Mouse (Mus musculus): Measurements from ENCODE around the gene Fosl1. TPM values are rescaled to one million over a fixed set of nuclear protein-coding genes. Genes with fewer than 3 reads are reported as not detected.
A peak's percentile ranks its signal among the peaks of the same experiment; 100 is the strongest.

Fosl1 gene
- polyA plus RNA-seq, 1 experiment from 2014 or later = not detected

DNA sequence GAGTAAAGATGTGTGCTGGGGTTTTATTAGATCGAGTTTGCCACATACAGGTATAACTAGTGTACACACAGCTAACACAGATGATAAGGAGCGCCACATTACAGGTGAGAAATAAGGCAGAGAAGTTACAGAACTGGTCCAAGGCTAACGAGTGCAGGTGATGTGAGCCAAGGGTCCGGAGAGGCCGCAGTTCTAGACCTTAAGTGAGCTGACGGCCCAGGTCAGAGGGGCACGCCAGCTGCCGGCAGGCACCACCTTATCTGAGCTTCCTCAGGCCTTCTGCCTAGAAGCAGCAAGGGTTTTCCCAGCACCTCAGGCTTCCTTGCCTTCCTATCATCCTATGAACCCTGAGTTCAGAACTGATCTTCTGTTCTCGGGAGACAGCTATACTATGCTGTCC is 27.7 kb upstream of the Fosl1 start:
- Histone ChIP-seq H3K27ac (no peak overlapping the region), H3K4me3 (ENCODE audit: inconsistent target) (no peak overlapping the region), H3K79me2 (ENCODE audit: inconsistent target) (peaks cover 10% of the 10 kb centered on the region; the same call in 1 of the 2 replicates), H3K36me3 (ENCODE audit: inconsistent target) (peaks cover 17% of the 10 kb centered on the region; the same call in 1 of the 2 replicates)
- WGBS (ENCODE audit: missing documents) = 85% methylated on average over 9 of the region's 9 CpGs

- Histone ChIP-seq H3K27ac (no peak overlapping the region), H3K4me3 (ENCODE audit: inconsistent target) (no peak overlapping the region), H3K36me3 (ENCODE audit: inconsistent target) (peaks cover 17% of the 10 kb centered on the region; the same call in 1 of the 2 replicates), H3K79me2 (ENCODE audit: inconsistent target) (peaks cover 15% of the 10 kb centered on the region)
- 89% methylated on average over 6 of the region's 6 CpGs for WGBS (ENCODE audit: missing documents)
Measured at GRCm38 (mm10) chr19:5420579-5420978, 26.8 kb upstream of the Fosl1 start.

DNA sequence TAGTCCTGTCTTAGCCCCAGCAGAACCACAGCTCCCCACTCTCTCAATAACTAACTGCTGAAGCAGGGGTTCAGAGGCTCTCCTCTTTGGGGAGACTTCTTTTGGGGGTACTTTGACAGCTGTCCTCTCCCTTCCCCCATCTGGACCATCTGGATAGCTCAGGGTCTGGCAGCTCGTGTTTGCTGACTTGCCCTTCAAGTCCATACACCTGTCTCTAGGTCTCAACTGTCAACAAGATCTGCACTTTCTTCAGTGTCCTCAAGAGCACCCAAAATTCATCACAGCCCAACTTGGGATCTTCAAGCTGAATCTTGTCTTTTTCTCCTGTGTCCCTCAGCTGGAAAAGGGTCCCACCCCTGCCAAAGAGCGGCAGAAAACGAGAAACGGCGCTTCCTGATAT is 25.6 kb upstream of the Fosl1 start:
- H3K36me3 ChIP-seq (ENCODE audit: inconsistent target) = peaks cover 23% of the 10 kb centered on the region; the same call in 1 of the 2 replicates
- 95% methylated on average over 5 of the region's 5 CpGs for WGBS (ENCODE audit: missing documents)
- H3K79me2 ChIP-seq (ENCODE audit: inconsistent target) = peaks cover 27% of the 10 kb centered on the region
- H3K27ac ChIP-seq = no peak overlapping the region
- H3K4me3 ChIP-seq (ENCODE audit: inconsistent target) = no peak overlapping the region

DNA sequence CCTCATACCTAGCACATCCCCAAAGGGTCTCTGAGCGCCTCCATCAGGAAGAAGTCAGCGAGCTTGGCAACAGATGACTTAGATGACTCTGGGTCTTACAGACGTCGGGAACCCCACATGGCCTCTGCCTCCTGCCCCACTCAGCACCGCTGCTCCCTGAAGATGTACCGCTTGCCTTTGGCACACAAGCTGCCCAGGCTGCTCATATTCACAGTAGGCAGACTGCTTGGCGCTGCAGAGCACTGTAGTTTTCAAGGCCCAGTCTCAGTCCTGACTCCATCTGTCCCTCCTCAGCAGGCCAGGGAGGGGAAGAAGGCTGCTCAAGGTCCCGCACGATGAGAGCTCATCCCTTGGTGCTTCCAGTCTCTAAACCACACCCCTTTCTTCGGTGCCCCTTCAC is 25.1 kb upstream of the Fosl1 start:
- no peak overlapping the region for H3K4me3 ChIP-seq (ENCODE audit: inconsistent target)
- no peak overlapping the region for H3K27ac ChIP-seq
- peaks cover 27% of the 10 kb centered on the region; the same call in 1 of the 2 replicates for H3K36me3 ChIP-seq (ENCODE audit: inconsistent target)
- WGBS (ENCODE audit: missing documents) = 90% methylated on average over 10 of the region's 10 CpGs
- H3K79me2 ChIP-seq (ENCODE audit: inconsistent target) = peaks cover 31% of the 10 kb centered on the region

GRCm38 (mm10) chr19:5422895-5423443 is 24.4 kb upstream of the Fosl1 start:
- 87% methylated on average over 9 of the region's 9 CpGs for WGBS (ENCODE audit: missing documents)
- H3K27ac ChIP-seq = no peak overlapping the region
- H3K36me3 ChIP-seq (ENCODE audit: inconsistent target) = peaks cover 28% of the 10 kb centered on the region; the same call in 1 of the 2 replicates
- H3K79me2 ChIP-seq (ENCODE audit: inconsistent target) = peaks cover 32% of the 10 kb centered on the region
- no peak overlapping the region for H3K4me3 ChIP-seq (ENCODE audit: inconsistent target)

- H3K36me3 ChIP-seq (ENCODE audit: inconsistent target) = peaks cover 28% of the 10 kb centered on the region; the same call in 1 of the 2 replicates
- 72% methylated on average over 12 of the region's 12 CpGs for WGBS (ENCODE audit: missing documents)
- H3K79me2 ChIP-seq (ENCODE audit: inconsistent target) = peaks cover 32% of the 10 kb centered on the region
- H3K4me3 ChIP-seq (ENCODE audit: inconsistent target) = peak overlapping the region; percentile 76
- no peak overlapping the region for H3K27ac ChIP-seq
Measured at GRCm38 (mm10) chr19:5423561-5423960, 23.8 kb upstream of the Fosl1 start.

DNA sequence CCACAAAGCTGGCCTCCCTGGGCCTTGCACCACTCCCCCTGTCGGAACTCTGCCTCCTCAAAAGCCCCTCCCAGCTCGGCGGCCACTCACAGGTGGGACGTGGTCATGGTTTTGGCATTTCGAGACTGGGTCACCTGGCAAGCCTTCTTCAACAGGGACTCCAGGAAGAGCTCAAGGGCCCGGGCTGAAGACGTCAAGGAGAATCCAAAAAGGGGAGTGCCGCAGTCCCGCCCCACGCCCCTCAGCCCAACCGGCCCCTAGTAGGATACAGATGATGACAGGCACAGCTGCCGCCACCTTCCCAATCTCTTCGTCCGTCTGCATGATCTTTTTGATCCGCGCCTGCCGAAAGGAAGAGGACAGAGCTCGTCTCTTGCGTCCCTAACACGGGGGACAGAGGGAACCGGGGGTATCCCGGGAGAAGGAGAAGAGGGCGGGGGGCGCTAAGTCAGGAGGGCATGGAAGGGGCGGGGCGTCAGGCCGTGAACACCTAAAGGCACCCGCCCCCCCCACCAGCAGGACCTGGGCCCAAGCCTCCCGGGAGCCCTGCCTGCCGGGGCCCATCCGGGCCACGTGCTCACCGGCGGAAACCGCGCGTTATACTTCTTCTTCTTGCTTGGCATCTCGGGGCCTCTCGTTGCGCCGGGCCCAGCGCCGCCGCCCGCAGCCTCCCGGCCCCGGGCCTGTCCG is 23.1 kb upstream of the Fosl1 start:
- H3K27ac ChIP-seq = peak overlapping the region; percentile 46
- H3K36me3 ChIP-seq (ENCODE audit: inconsistent target) = peaks cover 27% of the 10 kb centered on the region; the same call in 1 of the 2 replicates
- peak overlapping the region; percentile 76 for H3K4me3 ChIP-seq (ENCODE audit: inconsistent target)
- peaks cover 32% of the 10 kb centered on the region for H3K79me2 ChIP-seq (ENCODE audit: inconsistent target)
- WGBS (ENCODE audit: missing documents) = 1% methylated on average over 37 of the region's 48 CpGs

DNA sequence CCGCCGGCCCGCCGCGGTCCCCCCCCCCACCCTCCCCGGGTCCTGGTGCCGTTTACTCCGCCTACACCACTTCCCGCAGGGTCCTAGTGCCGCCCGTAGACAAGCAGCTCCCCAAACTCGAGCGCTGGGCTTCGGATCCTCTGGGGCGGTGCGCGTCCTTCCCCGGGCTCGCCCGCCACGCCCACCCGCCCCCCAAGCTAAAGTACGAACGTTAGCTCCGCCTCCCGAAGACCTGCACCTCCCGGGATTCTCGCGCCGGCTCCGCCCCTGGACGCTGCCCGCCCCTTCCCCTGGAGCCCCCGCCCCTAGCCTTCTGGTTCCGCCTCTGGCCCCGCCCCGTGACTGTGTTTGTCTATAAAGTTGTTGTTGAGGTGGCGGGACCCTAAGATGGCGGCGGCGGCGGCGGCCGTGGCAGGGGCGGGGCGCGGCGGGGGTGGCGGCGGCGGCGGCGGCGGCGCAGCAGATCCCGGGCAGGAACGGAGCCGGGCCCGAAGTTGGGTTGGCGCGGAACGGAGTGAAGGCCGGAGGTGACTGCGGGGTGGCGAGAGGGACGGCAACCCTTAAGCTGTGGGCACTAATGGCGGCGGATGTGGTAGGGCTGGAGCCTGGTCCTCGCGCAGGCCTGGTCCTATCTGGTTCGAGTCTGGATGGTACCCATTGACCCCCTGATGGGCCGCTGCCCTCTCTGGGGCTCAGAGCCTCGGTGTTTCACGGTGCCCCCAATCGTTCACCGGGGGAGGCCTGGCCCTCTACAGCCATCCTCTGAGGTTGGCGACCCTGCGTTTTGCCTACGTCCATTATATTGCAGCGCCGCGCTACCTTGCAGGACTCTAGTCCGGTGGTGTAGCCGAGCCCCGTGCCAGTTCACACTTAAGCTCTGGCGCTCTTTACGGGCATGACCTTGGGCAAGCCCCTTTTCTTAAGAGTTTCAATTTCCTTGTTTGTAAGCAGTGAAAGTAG is 22.3 kb upstream of the Fosl1 start, which contains the start of the genes Drap1 and AI837181:
Drap1 (minus strand) TSS at position 198 of the 960 bp plus-strand sequence.
AI837181 (plus strand) TSS at position 363 of the 960 bp plus-strand sequence.
- H3K4me3 ChIP-seq (ENCODE audit: inconsistent target) = peak within 1 kb of the TSS; percentile 93
- under 1% methylated on average over 60 of the region's 87 CpGs for WGBS (ENCODE audit: missing documents)
- H3K27ac ChIP-seq = peak within 1 kb of the TSS; percentile 84
- peaks cover 32% of the 10 kb centered on the region for H3K79me2 ChIP-seq (ENCODE audit: inconsistent target)
- peaks cover 19% of the 10 kb centered on the region; the same call in 1 of the 2 replicates for H3K36me3 ChIP-seq (ENCODE audit: inconsistent target)

GRCm38 (mm10) chr19:5425906-5426565 is 21.3 kb upstream of the Fosl1 start:
- Histone ChIP-seq H3K79me2 (ENCODE audit: inconsistent target) (peaks cover 32% of the 10 kb centered on the region), H3K27ac (peak overlapping the region; percentile 84), H3K4me3 (ENCODE audit: inconsistent target) (peak overlapping the region; percentile 93), H3K36me3 (ENCODE audit: inconsistent target) (peaks cover 17% of the 10 kb centered on the region; the same call in 1 of the 2 replicates)
- 86% methylated on average over 18 of the region's 18 CpGs for WGBS (ENCODE audit: missing documents)

GRCm38 (mm10) chr19:5426640-5427290 is 20.6 kb upstream of the Fosl1 start:
- no peak overlapping the region for H3K4me3 ChIP-seq (ENCODE audit: inconsistent target)

GRCm38 (mm10) chr19:5428083-5428482 is 19.3 kb upstream of the Fosl1 start:
- 73% methylated on average over 2 of the region's 2 CpGs for WGBS (ENCODE audit: missing documents)
- peaks cover 10% of the 10 kb centered on the region; the same call in 1 of the 2 replicates for H3K36me3 ChIP-seq (ENCODE audit: inconsistent target)
- no peak overlapping the region for H3K4me3 ChIP-seq (ENCODE audit: inconsistent target)
- H3K27ac ChIP-seq = no peak overlapping the region
- H3K79me2 ChIP-seq (ENCODE audit: inconsistent target) = peaks cover 32% of the 10 kb centered on the region

More at GRCm38 (mm10) chr19:5426640-5427290, 20.6 kb upstream of the Fosl1 start:
- WGBS (ENCODE audit: missing documents) = 89% methylated on average over 10 of the region's 13 CpGs
- Histone ChIP-seq H3K36me3 (ENCODE audit: inconsistent target) (peaks cover 17% of the 10 kb centered on the region; the same call in 1 of the 2 replicates), H3K79me2 (ENCODE audit: inconsistent target) (peaks cover 32% of the 10 kb centered on the region), H3K27ac (no peak overlapping the region)

DNA sequence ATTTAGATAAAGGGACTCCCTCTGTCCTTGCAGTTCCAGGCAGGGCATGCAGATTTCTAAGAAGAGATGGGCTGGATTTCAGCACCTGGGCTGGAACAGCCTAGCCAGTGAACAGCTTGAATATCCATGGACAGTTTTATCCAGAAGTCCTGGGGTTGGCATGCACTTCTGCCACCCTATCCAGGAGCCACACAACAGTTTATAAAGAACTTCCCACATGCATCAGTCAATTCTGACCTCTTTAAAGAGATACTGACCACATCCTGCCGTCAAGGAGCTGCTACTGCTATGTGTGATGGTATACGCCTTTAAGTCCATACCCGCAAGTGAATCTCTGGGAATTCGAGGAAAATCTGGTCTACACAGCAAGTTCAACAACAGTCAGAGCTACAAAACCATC is 18.1 kb upstream of the Fosl1 start:
- 93% methylated on average over 4 of the region's 4 CpGs for WGBS (ENCODE audit: missing documents)
- Histone ChIP-seq H3K36me3 (ENCODE audit: inconsistent target) (peaks cover 10% of the 10 kb centered on the region; the same call in 1 of the 2 replicates), H3K4me3 (ENCODE audit: inconsistent target) (no peak overlapping the region), H3K79me2 (ENCODE audit: inconsistent target) (peaks cover 22% of the 10 kb centered on the region), H3K27ac (no peak overlapping the region)

DNA sequence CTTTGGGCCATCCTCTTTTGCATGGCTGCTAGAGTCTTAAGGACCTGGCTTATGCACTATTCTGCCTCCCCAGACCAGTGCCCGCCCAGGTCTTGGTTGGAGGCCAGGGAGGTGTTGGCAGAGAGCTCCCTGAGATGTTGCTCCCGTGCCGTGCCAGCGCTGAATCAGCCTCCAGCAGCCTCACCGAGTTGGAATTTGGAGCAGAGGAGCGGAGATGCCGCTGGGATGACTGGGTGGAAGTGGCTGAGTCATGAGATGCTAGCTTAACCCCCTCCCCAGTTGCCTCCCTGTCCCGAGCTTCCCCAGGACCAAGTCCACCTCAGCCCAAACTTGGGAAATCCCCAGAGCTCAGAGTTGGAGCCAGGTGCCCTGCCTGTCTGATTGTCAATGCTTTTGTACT is 17.5 kb upstream of the Fosl1 start:
- Histone ChIP-seq H3K36me3 (ENCODE audit: inconsistent target) (peaks cover 10% of the 10 kb centered on the region; the same call in 1 of the 2 replicates), H3K27ac (no peak overlapping the region), H3K4me3 (ENCODE audit: inconsistent target) (no peak overlapping the region), H3K79me2 (ENCODE audit: inconsistent target) (peaks cover 22% of the 10 kb centered on the region)
- 85% methylated on average over 8 of the region's 8 CpGs for WGBS (ENCODE audit: missing documents)

Measured in macrophage (primary cell).